Mouse (Mus musculus) frontal cortex, postnatal 36 days (tissue): ENCODE data around the gene Ntrk3.

ENCODE experiments used
- DNase-seq, 2 experiments: peaks; one replicate each; pipeline ENCODE4 v3.0.0; 2022; ENCODE audit warnings: low spot score in 2 of 2

Ntrk3 gene

DNA sequence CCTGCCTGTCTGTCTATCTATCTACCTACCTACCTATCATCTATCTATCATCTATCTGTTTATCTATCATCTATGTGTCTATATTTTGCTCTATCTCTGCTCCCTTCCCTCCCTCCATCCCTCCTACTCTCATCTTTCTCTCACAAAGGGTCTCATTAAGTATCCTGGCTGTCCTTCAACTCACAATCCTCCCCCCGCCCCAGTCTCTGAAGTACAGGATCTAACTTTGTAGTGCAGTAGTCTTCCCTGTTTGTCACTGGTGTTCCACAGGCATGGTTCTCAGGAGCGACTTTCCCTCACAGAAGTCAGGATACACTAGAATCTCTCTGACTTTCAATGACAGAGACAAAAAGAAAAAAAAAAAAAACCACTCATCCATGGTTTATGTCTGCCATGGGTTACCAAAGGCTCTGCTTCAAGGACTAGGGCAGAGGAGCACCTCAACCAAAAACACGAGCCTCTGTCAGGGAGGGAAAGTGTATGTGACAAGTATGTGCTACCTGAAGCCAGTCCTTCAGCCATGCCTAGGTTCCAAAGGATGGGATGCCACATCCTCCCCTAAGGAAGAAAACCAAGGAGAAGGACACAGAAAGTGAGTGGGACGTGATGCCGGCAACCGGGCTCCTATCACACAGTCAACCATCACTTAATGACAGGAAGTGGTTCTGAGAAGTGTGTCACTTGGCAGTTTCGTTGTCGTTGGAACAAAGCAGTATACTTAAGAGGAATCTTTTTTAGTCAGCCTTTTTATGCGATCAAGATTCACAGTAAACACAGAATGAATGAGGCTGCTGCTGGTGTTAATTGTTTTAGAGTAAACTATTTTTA lies 16.6 kb downstream of the Ntrk3 start:
- DNase-seq = no peak

- no peak for DNase-seq
Measured at GRCm38 (mm10) chr7:78719795-78720460, 17.9 kb downstream of the Ntrk3 start.

- no peak for DNase-seq
Measured at GRCm38 (mm10) chr7:78719117-78719516, 18.7 kb downstream of the Ntrk3 start.

- DNase-seq = peak; percentile 71 to 76
Measured at GRCm38 (mm10) chr7:78718191-78718609, 19.6 kb downstream of the Ntrk3 start.

DNA sequence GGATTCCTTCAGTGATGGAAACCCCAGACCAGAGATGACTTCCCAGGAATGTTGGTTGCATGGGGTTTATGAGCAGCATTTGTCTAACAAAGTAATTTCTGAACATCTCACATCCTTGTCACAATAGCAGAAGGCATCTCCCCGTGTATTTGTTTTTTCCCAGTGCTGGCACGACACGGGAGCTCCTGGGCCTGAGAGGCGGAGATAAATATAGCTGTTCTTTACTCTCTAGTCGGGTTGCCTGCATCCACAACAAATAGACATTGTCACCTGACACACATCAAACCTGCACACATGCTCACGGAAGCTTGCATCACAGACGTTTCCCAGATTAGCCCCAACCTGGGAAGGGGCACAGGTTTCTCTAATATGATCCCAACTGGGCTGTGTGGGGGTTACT lies 30.1 kb downstream of the Ntrk3 start:
- no peak for DNase-seq

DNA sequence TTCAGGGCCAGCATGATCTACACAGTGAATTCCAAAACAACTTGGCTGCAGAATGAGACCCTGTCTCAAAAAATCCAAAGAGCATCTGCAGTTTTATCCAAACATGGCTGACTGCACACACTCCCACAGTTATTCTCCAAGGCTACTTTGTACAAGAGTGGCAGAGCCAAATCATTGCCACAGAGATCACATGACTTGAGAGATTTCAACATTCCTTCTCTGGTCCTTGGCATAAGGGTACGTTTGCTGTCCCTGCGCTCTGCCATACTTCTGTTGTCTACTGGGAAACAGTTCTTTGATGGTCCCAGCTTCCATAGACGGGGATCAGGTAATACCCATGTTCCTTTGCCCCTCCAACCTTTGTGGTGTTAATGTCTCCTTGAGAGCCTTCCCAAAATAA lies 30.7 kb downstream of the Ntrk3 start:
- DNase-seq = no peak

- no peak for DNase-seq
Measured at GRCm38 (mm10) chr7:78702676-78703075, 35.1 kb downstream of the Ntrk3 start.

DNA sequence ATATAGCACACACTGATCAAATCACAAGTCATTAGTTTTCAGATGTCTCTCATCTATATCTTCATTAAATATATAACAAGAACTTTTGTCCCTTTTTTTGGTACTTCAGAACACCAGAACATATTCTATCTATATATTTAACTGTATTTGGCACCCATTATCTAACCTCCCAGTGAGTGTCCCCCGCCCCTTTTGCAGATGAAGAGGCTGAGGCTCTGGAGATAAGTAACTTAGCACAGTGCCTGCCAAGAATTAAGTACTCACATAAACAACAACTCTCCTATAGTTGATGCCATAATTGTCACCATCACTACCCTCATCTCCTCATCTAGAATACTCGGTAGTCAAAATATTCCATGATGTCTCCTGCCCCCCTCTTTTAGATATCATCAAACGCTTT lies 42.6 kb downstream of the Ntrk3 start:
- no peak for DNase-seq

GRCm38 (mm10) chr7:78693148-78693547 lies 44.7 kb downstream of the Ntrk3 start:
- DNase-seq = no peak

- peak; percentile 55 to 64 for DNase-seq
Measured at GRCm38 (mm10) chr7:78690956-78691355, 46.9 kb downstream of the Ntrk3 start.

GRCm38 (mm10) chr7:78684943-78685342 lies 52.9 kb downstream of the Ntrk3 start:
- DNase-seq = no peak

GRCm38 (mm10) chr7:78680871-78681270 lies 56.9 kb downstream of the Ntrk3 start:
- DNase-seq = no peak

GRCm38 (mm10) chr7:78669407-78669806 lies 68.4 kb downstream of the Ntrk3 start:
- peak; percentile 24 to 55 for DNase-seq

DNA sequence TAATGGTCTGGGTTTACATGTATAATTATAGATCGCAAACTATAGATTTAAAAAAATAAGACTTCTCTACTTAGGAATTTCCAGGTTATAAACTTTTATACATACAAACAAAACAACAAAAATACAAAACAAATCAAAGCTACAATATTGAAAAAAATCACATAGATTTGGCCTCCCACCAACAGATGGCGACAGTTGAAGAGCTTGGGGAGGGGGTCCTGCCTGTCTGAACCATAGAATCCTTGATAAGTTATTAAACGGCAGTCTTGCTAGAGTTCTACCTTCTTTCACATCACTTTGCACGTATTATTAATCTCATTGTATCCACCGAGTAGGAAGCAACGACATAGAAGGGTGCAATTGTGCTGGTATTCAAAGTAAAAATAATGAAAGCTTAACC lies 68.9 kb downstream of the Ntrk3 start:
- DNase-seq = no peak

GRCm38 (mm10) chr7:78668003-78668635 lies 69.7 kb downstream of the Ntrk3 start:
- peak; percentile 17 to 61 for DNase-seq

DNA sequence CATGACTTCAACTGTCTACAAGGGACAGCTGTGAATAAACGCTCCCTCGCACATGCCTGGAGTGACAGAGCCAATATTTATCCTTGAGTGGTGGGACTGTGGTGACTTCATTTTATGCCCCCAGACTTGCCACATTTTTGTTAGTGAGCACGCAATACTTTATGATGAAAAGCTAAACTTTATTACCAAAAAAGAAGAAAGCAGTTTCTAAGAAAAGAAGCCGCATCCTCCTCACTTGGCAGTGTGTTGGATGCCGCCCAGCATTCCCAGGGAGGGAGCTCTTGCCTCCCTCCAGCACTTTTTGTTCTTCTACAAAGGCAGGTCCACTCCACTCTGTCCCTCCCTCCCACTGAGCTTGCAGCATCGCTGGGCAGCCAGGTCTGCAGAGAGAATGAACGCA lies 77.0 kb downstream of the Ntrk3 start:
- DNase-seq = peak; percentile 66 to 71

GRCm38 (mm10) chr7:78659846-78660245 lies 78.0 kb downstream of the Ntrk3 start:
- no peak for DNase-seq

DNA sequence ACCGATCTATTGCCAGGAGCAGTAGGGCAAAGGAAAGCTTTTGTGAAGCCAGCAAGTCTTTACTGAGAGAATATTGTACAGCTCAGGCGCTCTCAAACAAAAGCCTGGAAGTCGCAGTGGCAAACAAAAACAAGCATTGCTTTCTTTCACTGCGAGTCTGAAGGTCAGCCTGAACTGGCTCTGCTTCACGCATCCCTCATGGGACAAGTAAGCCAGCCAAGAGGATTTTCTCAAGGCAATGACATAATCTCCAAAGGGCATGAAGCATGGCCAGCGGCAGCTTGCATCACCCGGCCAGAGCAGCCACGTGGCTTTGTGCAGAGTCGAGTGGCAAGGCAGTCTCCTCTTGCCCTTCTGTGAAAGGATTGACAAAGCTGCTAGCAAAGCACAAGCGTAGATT lies 79.8 kb downstream of the Ntrk3 start:
- peak in 1 of 2 experiments; percentile 11 for DNase-seq

DNA sequence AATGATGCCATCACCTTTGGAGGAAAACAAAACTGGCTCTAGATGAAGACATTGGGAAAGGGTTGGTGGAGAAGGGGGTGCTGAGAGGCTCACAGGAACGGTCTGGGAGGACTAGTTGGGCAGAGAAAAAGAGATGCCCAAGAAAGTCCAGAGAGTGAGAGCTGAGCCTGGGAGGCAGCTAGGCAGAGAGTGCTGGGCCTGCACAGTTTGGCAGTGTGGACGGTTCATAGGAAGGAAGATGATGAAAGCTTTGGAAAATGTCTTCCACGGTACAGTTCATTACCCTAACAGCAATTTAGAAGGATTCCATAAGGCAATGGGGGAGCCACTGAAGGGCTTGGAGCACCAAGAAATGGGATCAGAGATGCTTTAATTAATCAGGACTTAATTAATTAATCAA lies 81.6 kb downstream of the Ntrk3 start:
- DNase-seq = no peak

DNA sequence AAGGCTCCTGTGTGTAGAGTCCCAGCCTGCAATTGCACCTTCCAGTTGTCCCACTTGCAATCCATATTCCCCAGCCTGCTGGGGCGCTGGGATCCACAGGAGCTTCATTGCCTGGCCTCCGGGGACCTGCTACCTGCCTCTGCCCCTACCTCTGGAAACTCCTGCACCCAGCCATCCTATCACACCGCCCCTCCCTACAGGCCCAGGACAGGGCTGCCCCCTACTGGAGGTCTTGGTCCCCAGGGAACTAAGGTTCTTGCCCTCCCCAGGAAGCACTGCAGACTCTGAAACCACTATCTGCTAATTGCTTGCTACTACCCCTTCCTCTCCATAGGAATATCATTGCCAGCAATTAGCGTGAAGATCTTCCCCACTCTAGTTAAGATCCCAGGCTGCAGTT lies 84.1 kb downstream of the Ntrk3 start:
- no peak for DNase-seq

- DNase-seq = no peak
Measured at GRCm38 (mm10) chr7:78652296-78652695, 85.5 kb downstream of the Ntrk3 start.

DNA sequence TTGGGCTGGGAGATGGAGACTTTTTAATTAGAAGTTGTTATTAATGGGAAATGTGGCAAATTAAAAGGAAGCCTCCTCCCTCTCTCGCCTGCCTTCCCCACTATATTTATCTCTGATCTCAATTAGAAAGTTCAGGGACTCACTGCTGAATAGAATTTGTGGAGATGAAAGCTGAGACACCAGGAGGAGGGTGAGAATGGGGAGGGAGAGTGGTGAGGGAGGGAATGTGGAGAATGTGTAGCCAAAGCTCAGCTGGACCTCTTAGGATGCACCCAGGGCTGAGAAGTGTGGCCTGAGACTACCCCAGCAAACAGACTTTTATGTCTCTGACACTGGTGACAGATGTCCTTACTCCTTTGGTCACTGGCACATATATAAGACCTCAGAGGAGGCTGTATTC lies 86.3 kb downstream of the Ntrk3 start:
- no peak for DNase-seq

DNA sequence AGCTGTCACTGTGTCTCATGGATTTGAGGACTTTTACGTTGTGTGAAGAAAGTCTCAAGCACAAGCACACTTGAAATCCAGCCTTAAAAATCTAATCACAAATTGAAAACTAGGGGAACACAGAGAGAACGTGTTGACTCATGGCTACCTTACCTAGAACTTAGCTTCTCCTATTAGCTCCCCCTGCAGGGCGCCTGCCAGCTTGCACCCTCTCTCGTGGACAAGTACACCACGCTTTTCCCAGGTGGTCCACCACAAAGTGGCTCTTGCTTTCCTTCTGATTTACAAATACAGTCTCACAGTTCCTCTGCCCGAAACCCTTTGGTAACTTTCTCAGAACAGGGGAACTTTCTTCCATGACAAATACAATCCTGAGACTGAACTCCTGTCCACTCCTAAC lies 94.1 kb downstream of the Ntrk3 start:
- DNase-seq = no peak
